Mouse (Mus musculus) ES-E14 (cell line): ENCODE results near the gene Fuom. TPM values are rescaled to one million over a fixed set of nuclear protein-coding genes. Genes with fewer than 3 reads are reported as not detected.

Experiments used
- DNase-seq: peaks from one replicate; pipeline ENCODE4 v3.0.0-alpha.2; 2013; ENCODE audit warnings: low read depth, low spot score
- H3K27ac ChIP-seq: 2 replicates; pipeline ENCODE4 v1.5.1; 2012; ENCODE audit warnings: low read depth, mild to moderate bottlenecking, low read length, moderate library complexity, mixed read lengths; ENCODE audit not compliant: poor library complexity, insufficient read depth, severe bottlenecking
- H3K36me3 ChIP-seq: 2 replicates; pipeline ENCODE4 v1.6.1; 2012; ENCODE audit warnings: mild to moderate bottlenecking, low read length, moderate library complexity, mixed read lengths; ENCODE audit not compliant: control insufficient read depth, poor library complexity, insufficient read depth, severe bottlenecking
- H3K4me1 ChIP-seq, 2 experiments: fragments of 150-350 bp in 1 of 2; sonication (generic) in 1 of 2; 2 replicates each; pipeline ENCODE4 v1.6.1; 2012; ENCODE audit warnings: low read length in 2 of 2, mild to moderate bottlenecking in 1 of 2, mixed read lengths in 1 of 2; ENCODE audit not compliant: control insufficient read depth in 2 of 2, insufficient read depth in 2 of 2, poor library complexity in 1 of 2
- H3K4me3 ChIP-seq, 2 experiments: fragments of 150-350 bp in 1 of 2; sonication (generic) in 1 of 2; 2 replicates each; pipeline ENCODE4 v1.5.1; 2012; ENCODE audit warnings: low read length in 2 of 2, low read depth in 1 of 2, mild to moderate bottlenecking in 1 of 2, mixed read lengths in 1 of 2; ENCODE audit not compliant: insufficient read depth in 1 of 2, poor library complexity in 1 of 2, severe bottlenecking in 1 of 2
- H3K9ac ChIP-seq: 2 replicates; pipeline ENCODE4 v1.6.1; 2012; ENCODE audit warnings: low read depth, mild to moderate bottlenecking, low read length, mixed read lengths; ENCODE audit not compliant: poor library complexity, insufficient read depth, severe bottlenecking
- H3K9me3 ChIP-seq: fragments of 150-350 bp; sonication (generic); 2 replicates; pipeline ENCODE4 v1.6.1; 2012; ENCODE audit warnings: low read depth, mild to moderate bottlenecking, low read length; ENCODE audit not compliant: control insufficient read depth, insufficient read depth
- CHD2 ChIP-seq: IDR thresholded peaks from 2 replicates; pipeline ENCODE4 v1.6.1; 2014; ENCODE audit warnings: mild to moderate bottlenecking, low read depth, low read length, inconsistent platforms
- HCFC1 ChIP-seq: IDR thresholded peaks from 2 replicates; pipeline ENCODE4 v1.6.1; 2012; ENCODE audit warnings: low read length, inconsistent platforms, borderline replicate concordance; ENCODE audit not compliant: insufficient read depth
- MAFK ChIP-seq: IDR thresholded peaks from 2 replicates; pipeline ENCODE4 v1.6.1; 2014; ENCODE audit warnings: mild to moderate bottlenecking, low read depth, low read length, inconsistent platforms; ENCODE audit not compliant: insufficient read depth
- ZC3H11A ChIP-seq: IDR thresholded peaks from 2 replicates; pipeline ENCODE4 v1.6.1; 2012; ENCODE audit warnings: low read depth, mild to moderate bottlenecking, inconsistent platforms, low read length, borderline replicate concordance
- ZNF384 ChIP-seq: IDR thresholded peaks from 2 replicates; pipeline ENCODE4 v1.6.1; 2012; ENCODE audit warnings: low read depth, low read length, inconsistent platforms
- in situ Hi-C, 2 experiments: fragments of 600-800 bp; cut with MboI; formaldehyde crosslinking; loops; one replicate each; pipeline ENCODE4 v1.15.1; 2025; ENCODE audit warnings: low sequenced_read_pairs in 2 of 2, inconsistent platforms in 1 of 2; ENCODE audit not compliant: unreplicated experiment in 2 of 2
- total RNA-seq: library from RNA; depleted of rRNA; stranded (reverse); fragments of 300-350 nt; gene quantifications from 2 replicates; pipeline ENCODE4 v1.2.3, GENCODE M21; 2012

The Fuom gene
- total RNA-seq, 1 experiment: 6.6 TPM

- peaks cover 10% of the 10 kb centered on the region; the same call in 1 of the 2 replicates for H3K36me3 ChIP-seq
- H3K27ac ChIP-seq: peak within 1 kb of the TSS; percentile 71; the same call in 1 of the 2 replicates
- no peaks in the 10 kb centered on the region for H3K9me3 ChIP-seq
- in situ Hi-C loops: no loop called here
- peak within 1 kb of the TSS; percentile 90 to 98 for H3K4me3 ChIP-seq
- H3K4me1 ChIP-seq: 0 out of 4 replicates have a peak, but pooled peaks cover 1 to 4% of the 10 kb centered on the region in 2 experiments
- peak; percentile 83 for DNase-seq
- peak within 1 kb of the TSS; percentile 92 for H3K9ac ChIP-seq
- TF ChIP-seq ZNF384: no peak
- TF ChIP-seq MAFK: 0 out of 2 replicates have a peak, but pooled peaks have one; percentile 20
Observed at GRCm38 (mm10) chr7:140116329-140117054, 14.3 kb upstream of the Fuom start, which contains the start of gene Echs1. TSS of gene Echs1 (minus strand) at chr7:140116476.

- peak; percentile 69 for DNase-seq
- in situ Hi-C loops: no loop called here
- no peak for TF ChIP-seq ZC3H11A
- no peak for TF ChIP-seq HCFC1
- TF ChIP-seq ZNF384: no peak
- no peak for TF ChIP-seq MAFK
- TF ChIP-seq CHD2: no peak
Observed at GRCm38 (mm10) chr7:140115583-140116328, 13.5 kb upstream of the Fuom start, which contains the start of gene Paox. TSS of gene Paox (plus strand) at chr7:140115799.

GRCm38 (mm10) chr7:140111943-140112342 lies 9.7 kb upstream of the Fuom start:
- Histone ChIP-seq H3K9me3 (no peaks in the 10 kb centered on the region), H3K27ac (no peak overlapping the region), H3K36me3 (peaks cover 33% of the 10 kb centered on the region), H3K4me1 (0 out of 4 replicates have a peak, but pooled peaks cover 0 to 2% of the 10 kb centered on the region in 2 experiments), H3K9ac (no peak overlapping the region), H3K4me3 (no peak overlapping the region)
- TF ChIP-seq ZNF384 (no peak), ZC3H11A (no peak), MAFK (no peak), HCFC1 (no peak), CHD2 (no peak)
- in situ Hi-C loops: no loop called here
- DNase-seq: no peak

More at GRCm38 (mm10) chr7:140115583-140116328, 13.5 kb upstream of the Fuom start, which contains the start of gene Paox:
- H3K36me3 ChIP-seq: peaks cover 14% of the 10 kb centered on the region; the same call in 1 of the 2 replicates
- H3K9me3 ChIP-seq: no peaks in the 10 kb centered on the region
- peak within 1 kb of the TSS; percentile 71; the same call in 1 of the 2 replicates for H3K27ac ChIP-seq
- 0 out of 4 replicates have a peak, but pooled peaks cover 1 to 2% of the 10 kb centered on the region in 2 experiments for H3K4me1 ChIP-seq
- peak within 1 kb of the TSS; percentile 92 for H3K9ac ChIP-seq
- peak within 1 kb of the TSS; percentile 90 to 98 for H3K4me3 ChIP-seq

GRCm38 (mm10) chr7:140104009-140104408 lies 1.8 kb upstream of the Fuom start:
- no peak for DNase-seq
- TF ChIP-seq ZNF384: no peak
- no peak for TF ChIP-seq HCFC1
- no peak for TF ChIP-seq CHD2
- no peak for TF ChIP-seq ZC3H11A
- no peak for TF ChIP-seq MAFK
- Histone ChIP-seq H3K27ac (no peak overlapping the region), H3K9me3 (no peaks in the 10 kb centered on the region), H3K36me3 (peaks cover 8% of the 10 kb centered on the region; the same call in 1 of the 2 replicates), H3K4me1 (peaks cover 0 to 7% of the 10 kb centered on the region in 2 experiments; a peak in 2 of 4 replicates), H3K4me3 (no peak overlapping the region), H3K9ac (no peak overlapping the region)
- in situ Hi-C loops: no loop called here
